Mouse (Mus musculus): Measurements from ENCODE around the gene Rras2.

- TF ChIP-seq POLR2A (IDR thresholded peaks at IDR 0.05; ENCODE audit: extremely low read depth, insufficient read depth, low read length) = no peak
- no peak for TF ChIP-seq CTCF (IDR thresholded peaks at IDR 0.05; ENCODE audit: extremely low read depth, insufficient read depth, low read length)
Observed at GRCm38 (mm10) chr7:114006456-114006855, 111.1 kb downstream of the Rras2 start.
